In genomic region chr1:64078747-64079211, GRCm38 (mm10) we compare ENCODE assay signal across 8 mouse cellular contexts. TPM values are rescaled to one million over a fixed set of nuclear protein-coding genes. Genes with fewer than 3 reads are reported as not detected.
DNase-seq lines count a peak whose midpoint lies in the region; ATAC-seq lines count a peak whose summit lies in the region.

No protein-coding gene starts in this region.

- peak; percentile 22 for DNase-seq in kidney, adult 9 months
- DNase-seq in kidney, adult 18-20 months = no peak
- DNase-seq in Muller cell, postnatal 12 days (ENCODE audit: inconsistent ontology term) = peak; percentile 60
- DNase-seq in kidney, postnatal 10 days = peak; percentile 34
- peak; percentile 2 for DNase-seq in spleen, adult 12 weeks (ENCODE audit: low spot score)
- DNase-seq in gastrocnemius, postnatal 10 days = no peak
- DNase-seq in testis, postnatal 10 days (ENCODE audit: low spot score) = no peak

- peak; percentile 45 for ATAC-seq in granulocyte monocyte progenitor cell, adult 5-6 weeks (replicated peaks; ENCODE audit: poor library complexity, severe bottlenecking)

RNA-seq across cellular contexts. Expression of gene Klf7, which starts 43.3 kb away (rescaled TPM):
- 5.0 and 8.5 TPM in 2 replicates for total RNA-seq in granulocyte monocyte progenitor cell, adult 5-6 weeks (2014; fragmentation: Nextera tagmentation)
- 6.3 and 12.4 TPM in 2 replicates for total RNA-seq in granulocyte monocyte progenitor cell, adult 5-6 weeks (2017)
- total RNA-seq in gastrocnemius, postnatal 10 days (2021) = 10 to 100 TPM; 13.6 to 17.3 TPM

Comparison
In these comparisons a context has a peak if more than half of its experiments do, and no peak if none do; other contexts are left out.
1. DNase-seq: peak in kidney, adult 9 months (single experiment), Muller cell, postnatal 12 days (single experiment), kidney, postnatal 10 days (single experiment) and spleen, adult 12 weeks (single experiment); none in kidney, adult 18-20 months (single experiment), gastrocnemius, postnatal 10 days (single experiment) and testis, postnatal 10 days (single experiment).